Mouse (Mus musculus) spleen, adult 2 months (tissue): ENCODE measurements at regions not wholly inside any gene's neighbourhood (a gene's known extent, or its start where the extent isn't known, plus 50 kb on each side); places are given as distances from the start of the nearest gene placed in this dataset.

Experiments
- CTCF ChIP-seq: fragments of 200-500 bp; IDR thresholded peaks from 2 replicates; pipeline ENCODE4 v1.5.1; 2011; ENCODE audit warnings: mild to moderate bottlenecking, inconsistent platforms; ENCODE audit not compliant: insufficient read depth, insufficient read length, insufficient replicate concordance; ENCODE audit errors: extremely low read depth
- POLR2A ChIP-seq: fragments of 200-500 bp; IDR thresholded peaks from 2 replicates; pipeline ENCODE4 v1.6.1; 2011; ENCODE audit warnings: low read depth, low read length, inconsistent platforms

- no peak for TF ChIP-seq CTCF
- TF ChIP-seq POLR2A = no peak
Measured at GRCm38 (mm10) chr17:44422865-44423264, 234.5 kb downstream of the Clic5 start.
